In genomic region chr6:82821758-82822253, GRCm38 (mm10) we compare ENCODE assay signal across 8 mouse cellular contexts. TPM values are rescaled to one million over a fixed set of nuclear protein-coding genes. Genes with fewer than 3 reads are reported as not detected.
DNase-seq lines count a peak whose midpoint lies in the region; ATAC-seq and TF ChIP-seq lines count a peak whose summit lies in the region.

No protein-coding gene starts in this region.

- no peaks in the 10 kb centered on the region for H3K9me3 ChIP-seq in heart, embryonic 11.5 days (replicated peaks; ENCODE audit: control insufficient read depth, low read length)
- H3K9me3 ChIP-seq in ES-E14 (ENCODE audit: control insufficient read depth, insufficient read depth, low read depth, low read length), result no peaks in the 10 kb centered on the region
- no peaks in the 10 kb centered on the region for H3K9me3 ChIP-seq in heart, embryonic 13.5 days

- H3K4me2 ChIP-seq in heart, embryonic 11.5 days, result peak overlapping the region; percentile 23; the same call in 1 of the 2 replicates
- no peak overlapping the region; the same call in 1 of the 2 replicates for H3K4me2 ChIP-seq in heart, embryonic 13.5 days

- intact Hi-C loops in heart, postnatal 14 days (cut with DNase I), result no loop called here
- intact Hi-C loops in left cerebral cortex, postnatal 14 days (cut with DNase I), result no loop called here

- peak overlapping the region; percentile 77 for H3K27ac ChIP-seq in heart, embryonic 11.5 days (ENCODE audit: low read depth, low read length)
- no peak overlapping the region for H3K27ac ChIP-seq in ES-E14 (ENCODE audit: insufficient read depth, low read depth, low read length, poor library complexity, severe bottlenecking)
- peak overlapping the region; percentile 78 for H3K27ac ChIP-seq in heart, embryonic 13.5 days (replicated peaks)

- H3K9ac ChIP-seq in heart, embryonic 11.5 days (ENCODE audit: low read depth, low read length), result no peak overlapping the region
- H3K9ac ChIP-seq in ES-E14 (ENCODE audit: insufficient read depth, low read depth, low read length, poor library complexity, severe bottlenecking), result no peak overlapping the region
- no peak overlapping the region for H3K9ac ChIP-seq in heart, embryonic 13.5 days

- peaks cover 27% of the 10 kb centered on the region for H3K4me1 ChIP-seq in heart, embryonic 11.5 days (ENCODE audit: control insufficient read depth, insufficient read depth, low read length)
- 0 out of 4 replicates have a peak, but pooled peaks cover 0 to 2% of the 10 kb centered on the region in 2 experiments for H3K4me1 ChIP-seq in ES-E14 (ENCODE audit: control insufficient read depth in 2 of 2, insufficient read depth in 2 of 2, low read length in 2 of 2, poor library complexity in 1 of 2)
- H3K4me1 ChIP-seq in heart, embryonic 13.5 days, result peaks cover 45% of the 10 kb centered on the region

- DNase-seq in heart, postnatal 14 days, result no peak
- DNase-seq in ES-E14 (ENCODE audit: low read depth, low spot score), result peak; percentile 29
- DNase-seq in lung, postnatal 36 days, result peak; percentile 32
- DNase-seq in left cerebral cortex, postnatal 14 days (ENCODE audit: low spot score in 2 of 2), result no peak
- DNase-seq in layer of hippocampus, adult 9-10 months (ENCODE audit: low spot score), result no peak
- DNase-seq in urinary bladder, adult 18-20 months (ENCODE audit: low spot score in 2 of 2), result no peak

- WGBS in heart, embryonic 11.5 days (ENCODE audit: insufficient replicate concordance), result 9% methylated on average over 4 of the region's 4 CpGs
- WGBS in heart, embryonic 13.5 days, result 12% methylated on average over 4 of the region's 4 CpGs

- no peak overlapping the region for H3K4me3 ChIP-seq in heart, embryonic 11.5 days (ENCODE audit: low read depth, low read length)
- H3K4me3 ChIP-seq in ES-E14 (ENCODE audit: insufficient read depth in 1 of 2, low read depth in 1 of 2, low read length in 2 of 2, poor library complexity in 1 of 2, severe bottlenecking in 1 of 2), result no peak overlapping the region
- H3K4me3 ChIP-seq in heart, embryonic 13.5 days, result no peak overlapping the region

- H3K27me3 ChIP-seq in heart, embryonic 11.5 days (ENCODE audit: control insufficient read depth, insufficient read depth, low read length), result no peaks in the 10 kb centered on the region
- no peaks in the 10 kb centered on the region for H3K27me3 ChIP-seq in heart, embryonic 13.5 days (replicated peaks)

- H3K36me3 ChIP-seq in heart, embryonic 11.5 days (ENCODE audit: control insufficient read depth, insufficient read depth, low read length), result no peaks in the 10 kb centered on the region
- H3K36me3 ChIP-seq in ES-E14 (ENCODE audit: control insufficient read depth, insufficient read depth, low read length, poor library complexity, severe bottlenecking), result no peaks in the 10 kb centered on the region
- no peaks in the 10 kb centered on the region for H3K36me3 ChIP-seq in heart, embryonic 13.5 days

- 0 out of 2 replicates have a peak, but pooled peaks have one; percentile 43 for ATAC-seq in heart, embryonic 11.5 days (replicated peaks; ENCODE audit: insufficient number of reproducible peaks, low FRiP score, low TSS enrichment)
- ATAC-seq in heart, embryonic 13.5 days (ENCODE audit: extremely low read depth, insufficient number of reproducible peaks, low FRiP score, low TSS enrichment), result peak; percentile 49; the same call in 1 of the 2 replicates

- in situ Hi-C loops in ES-E14 (cut with MboI; ENCODE audit: low sequenced_read_pairs in 2 of 2, unreplicated experiment in 2 of 2), result no loop called here

TF ChIP-seq in ES-E14, 5 proteins besides CTCF, POLR2A, EP300 and RAD21:
- TF ChIP-seq HCFC1 (IDR thresholded peaks at IDR 0.05; ENCODE audit: borderline replicate concordance, insufficient read depth, low read length) (no peak), MAFK (IDR thresholded peaks at IDR 0.05; ENCODE audit: insufficient read depth, low read depth, low read length) (no peak), CHD2 (IDR thresholded peaks at IDR 0.05; ENCODE audit: low read depth, low read length) (no peak), ZNF384 (IDR thresholded peaks at IDR 0.05; ENCODE audit: low read depth, low read length) (no peak), ZC3H11A (IDR thresholded peaks at IDR 0.05; ENCODE audit: borderline replicate concordance, low read depth, low read length) (no peak)

RNA-seq across cellular contexts. Expression of gene Hk2, which starts 47.6 kb away (rescaled TPM):
- 44.3 and 49.5 TPM in 2 replicates for polyA plus RNA-seq in heart, embryonic 11.5 days (2014; fragmentation: Nextera tagmentation; extraction: Ambion mirVana)
- total RNA-seq in heart, postnatal 14 days (2021), result 100 to 1,000 TPM; 206 to 212 TPM
- total RNA-seq in ES-E14 (2012; rRNA removed), result 155 and 204 TPM in 2 replicates
- 28.9 and 36.2 TPM in 2 replicates for polyA plus RNA-seq in heart, embryonic 13.5 days (2015; fragmentation: Nextera tagmentation; extraction: Ambion mirVana)
- total RNA-seq in left cerebral cortex, postnatal 14 days (2021), result 1 to 10 TPM; 3.7 TPM

Comparison
In these comparisons a context has a peak if more than half of its experiments do, and no peak if none do; other contexts are left out.
1. DNase-seq: peak in ES-E14 (single experiment) and lung, postnatal 36 days (single experiment); none in heart, postnatal 14 days (0 of 2), left cerebral cortex, postnatal 14 days (0 of 2), layer of hippocampus, adult 9-10 months (single experiment) and urinary bladder, adult 18-20 months (0 of 2).
2. RNA of gene Hk2, which starts 47.6 kb away (total RNA-seq): 206 to 212 TPM in heart, postnatal 14 days and 155 to 204 TPM in ES-E14; 3.7 TPM in left cerebral cortex, postnatal 14 days; every median in the first group is over 10 times any median in the second.